Mouse (Mus musculus): Measurements from ENCODE around the gene Lrrc49. TPM values are rescaled to one million over a fixed set of nuclear protein-coding genes. Genes with fewer than 3 reads are reported as not detected.

The Lrrc49 gene
- total RNA-seq, 1 experiment, result 3.7 TPM

- Histone ChIP-seq H3K4me1 (ENCODE audit: control insufficient read depth in 2 of 2, insufficient read depth in 2 of 2, low read length in 2 of 2, poor library complexity in 1 of 2) (no peaks in the 10 kb centered on the region), H3K9ac (ENCODE audit: insufficient read depth, low read depth, low read length, poor library complexity, severe bottlenecking) (no peak overlapping the region), H3K9me3 (ENCODE audit: control insufficient read depth, insufficient read depth, low read depth, low read length) (no peaks in the 10 kb centered on the region), H3K27ac (ENCODE audit: insufficient read depth, low read depth, low read length, poor library complexity, severe bottlenecking) (no peak overlapping the region), H3K4me3 (ENCODE audit: insufficient read depth in 1 of 2, low read depth in 1 of 2, low read length in 2 of 2, poor library complexity in 1 of 2, severe bottlenecking in 1 of 2) (no peak overlapping the region), H3K36me3 (ENCODE audit: control insufficient read depth, insufficient read depth, low read length, poor library complexity, severe bottlenecking) (no peaks in the 10 kb centered on the region)
- in situ Hi-C loops (cut with MboI; ENCODE audit: low sequenced_read_pairs in 2 of 2, unreplicated experiment in 2 of 2), result no loop called here
- DNase-seq (ENCODE audit: low read depth, low spot score), result no peak
- TF ChIP-seq ZC3H11A (IDR thresholded peaks at IDR 0.05; ENCODE audit: borderline replicate concordance, low read depth, low read length) (no peak), MAFK (IDR thresholded peaks at IDR 0.05; ENCODE audit: insufficient read depth, low read depth, low read length) (no peak), HCFC1 (IDR thresholded peaks at IDR 0.05; ENCODE audit: borderline replicate concordance, insufficient read depth, low read length) (no peak), CHD2 (IDR thresholded peaks at IDR 0.05; ENCODE audit: low read depth, low read length) (no peak), ZNF384 (IDR thresholded peaks at IDR 0.05; ENCODE audit: low read depth, low read length) (no peak)
These were observed 157.6 kb downstream of the Lrrc49 start for GRCm38 (mm10) chr9:60530310-60530709.

GRCm38 (mm10) chr9:60529348-60530243 is 158.4 kb downstream of the Lrrc49 start:
- H3K27ac ChIP-seq (ENCODE audit: insufficient read depth, low read depth, low read length, poor library complexity, severe bottlenecking), result no peak overlapping the region
- no peak for TF ChIP-seq CHD2 (IDR thresholded peaks at IDR 0.05; ENCODE audit: low read depth, low read length)
- TF ChIP-seq MAFK (IDR thresholded peaks at IDR 0.05; ENCODE audit: insufficient read depth, low read depth, low read length), result no peak
- no peak for TF ChIP-seq ZC3H11A (IDR thresholded peaks at IDR 0.05; ENCODE audit: borderline replicate concordance, low read depth, low read length)
- no peak for TF ChIP-seq HCFC1 (IDR thresholded peaks at IDR 0.05; ENCODE audit: borderline replicate concordance, insufficient read depth, low read length)
- no peak for TF ChIP-seq ZNF384 (IDR thresholded peaks at IDR 0.05; ENCODE audit: low read depth, low read length)
- H3K9me3 ChIP-seq (ENCODE audit: control insufficient read depth, insufficient read depth, low read depth, low read length), result no peaks in the 10 kb centered on the region
- H3K36me3 ChIP-seq (ENCODE audit: control insufficient read depth, insufficient read depth, low read length, poor library complexity, severe bottlenecking), result no peaks in the 10 kb centered on the region
- DNase-seq (ENCODE audit: low read depth, low spot score), result no peak
- no peak overlapping the region for H3K4me3 ChIP-seq (ENCODE audit: insufficient read depth in 1 of 2, low read depth in 1 of 2, low read length in 2 of 2, poor library complexity in 1 of 2, severe bottlenecking in 1 of 2)
- no peak overlapping the region for H3K9ac ChIP-seq (ENCODE audit: insufficient read depth, low read depth, low read length, poor library complexity, severe bottlenecking)
- in situ Hi-C loops (cut with MboI; ENCODE audit: low sequenced_read_pairs in 2 of 2, unreplicated experiment in 2 of 2), result no loop called here
- H3K4me1 ChIP-seq (ENCODE audit: control insufficient read depth in 2 of 2, insufficient read depth in 2 of 2, low read length in 2 of 2, poor library complexity in 1 of 2), result no peaks in the 10 kb centered on the region

- H3K4me3 ChIP-seq (ENCODE audit: insufficient read depth in 1 of 2, low read depth in 1 of 2, low read length in 2 of 2, poor library complexity in 1 of 2, severe bottlenecking in 1 of 2), result no peak overlapping the region
- no peaks in the 10 kb centered on the region for H3K4me1 ChIP-seq (ENCODE audit: control insufficient read depth in 2 of 2, insufficient read depth in 2 of 2, low read length in 2 of 2, poor library complexity in 1 of 2)
- no peak overlapping the region for H3K9ac ChIP-seq (ENCODE audit: insufficient read depth, low read depth, low read length, poor library complexity, severe bottlenecking)
- TF ChIP-seq HCFC1 (IDR thresholded peaks at IDR 0.05; ENCODE audit: borderline replicate concordance, insufficient read depth, low read length) (no peak), ZC3H11A (IDR thresholded peaks at IDR 0.05; ENCODE audit: borderline replicate concordance, low read depth, low read length) (no peak), MAFK (IDR thresholded peaks at IDR 0.05; ENCODE audit: insufficient read depth, low read depth, low read length) (no peak), CHD2 (IDR thresholded peaks at IDR 0.05; ENCODE audit: low read depth, low read length) (no peak), ZNF384 (IDR thresholded peaks at IDR 0.05; ENCODE audit: low read depth, low read length) (no peak)
- no peaks in the 10 kb centered on the region for H3K36me3 ChIP-seq (ENCODE audit: control insufficient read depth, insufficient read depth, low read length, poor library complexity, severe bottlenecking)
- DNase-seq (ENCODE audit: low read depth, low spot score), result no peak
- no peaks in the 10 kb centered on the region for H3K9me3 ChIP-seq (ENCODE audit: control insufficient read depth, insufficient read depth, low read depth, low read length)
- no peak overlapping the region for H3K27ac ChIP-seq (ENCODE audit: insufficient read depth, low read depth, low read length, poor library complexity, severe bottlenecking)
- in situ Hi-C loops (cut with MboI; ENCODE audit: low sequenced_read_pairs in 2 of 2, unreplicated experiment in 2 of 2), result no loop called here
These were observed 159.7 kb downstream of the Lrrc49 start for GRCm38 (mm10) chr9:60528269-60528668.

GRCm38 (mm10) chr9:60527836-60528235 is 160.1 kb downstream of the Lrrc49 start:
- in situ Hi-C loops (cut with MboI; ENCODE audit: low sequenced_read_pairs in 2 of 2, unreplicated experiment in 2 of 2), result no loop called here
- TF ChIP-seq HCFC1 (IDR thresholded peaks at IDR 0.05; ENCODE audit: borderline replicate concordance, insufficient read depth, low read length), result no peak
- no peak for TF ChIP-seq ZC3H11A (IDR thresholded peaks at IDR 0.05; ENCODE audit: borderline replicate concordance, low read depth, low read length)
- DNase-seq (ENCODE audit: low read depth, low spot score), result no peak
- Histone ChIP-seq H3K36me3 (ENCODE audit: control insufficient read depth, insufficient read depth, low read length, poor library complexity, severe bottlenecking) (no peaks in the 10 kb centered on the region), H3K4me3 (ENCODE audit: insufficient read depth in 1 of 2, low read depth in 1 of 2, low read length in 2 of 2, poor library complexity in 1 of 2, severe bottlenecking in 1 of 2) (no peak overlapping the region), H3K4me1 (ENCODE audit: control insufficient read depth in 2 of 2, insufficient read depth in 2 of 2, low read length in 2 of 2, poor library complexity in 1 of 2) (no peaks in the 10 kb centered on the region), H3K9ac (ENCODE audit: insufficient read depth, low read depth, low read length, poor library complexity, severe bottlenecking) (no peak overlapping the region), H3K27ac (ENCODE audit: insufficient read depth, low read depth, low read length, poor library complexity, severe bottlenecking) (no peak overlapping the region), H3K9me3 (ENCODE audit: control insufficient read depth, insufficient read depth, low read depth, low read length) (no peaks in the 10 kb centered on the region)

Data from ES-E14 (cell line).